Mouse (Mus musculus) heart, adult 2 months (tissue): ENCODE data around the gene Klhl36.

Experiments
- CTCF ChIP-seq: fragments of 200-600 bp; IDR thresholded peaks from 2 replicates; pipeline ENCODE4 v1.8.1; 2022; ENCODE audit warnings: antibody characterized with exemption, mild to moderate bottlenecking, moderate library complexity
- POLR2A ChIP-seq: fragments of 200-500 bp; IDR thresholded peaks from 2 replicates; pipeline ENCODE4 v1.6.1; 2011; ENCODE audit warnings: mild to moderate bottlenecking, low read depth, low read length, control low read depth; ENCODE audit not compliant: insufficient read depth

- no peak for TF ChIP-seq POLR2A
- no peak for TF ChIP-seq CTCF
These were observed 63.4 kb downstream of the Klhl36 start for GRCm38 (mm10) chr8:119925428-119925827.
